Mouse (Mus musculus): Measurements from ENCODE around the gene Mospd1.

GRCm38 (mm10) chrX:53386362-53386761, 16.1 kb upstream of the Mospd1 start:
- TF ChIP-seq POLR2A (IDR thresholded peaks at IDR 0.05; ENCODE audit: low read depth, low read length) (no peak), CTCF (IDR thresholded peaks at IDR 0.05; ENCODE audit: extremely low read depth, insufficient read length, insufficient replicate concordance, low read depth, low read length) (no peak)
